Mouse (Mus musculus) olfactory bulb, adult 2 months (tissue): ENCODE measurements around the gene Gm9573. TPM values are rescaled to one million over a fixed set of nuclear protein-coding genes. Genes with fewer than 3 reads are reported as not detected.

Experiments
- H3K27ac ChIP-seq: fragments of 200-500 bp; 2 replicates; pipeline ENCODE4 v1.5.1; 2012; ENCODE audit warnings: low read depth, low read length; ENCODE audit not compliant: insufficient read depth
- H3K4me1 ChIP-seq: fragments of 200-500 bp; 2 replicates; pipeline ENCODE4 v1.6.1; 2012; ENCODE audit warnings: low read length; ENCODE audit not compliant: control insufficient read depth, insufficient read depth
- H3K4me3 ChIP-seq: fragments of 200-500 bp; 2 replicates; pipeline ENCODE4 v1.5.1; 2012; ENCODE audit warnings: mild to moderate bottlenecking, low read depth, low read length, moderate library complexity; ENCODE audit not compliant: insufficient read depth
- CTCF ChIP-seq: fragments of 200-500 bp; IDR thresholded peaks from 2 replicates; pipeline ENCODE4 v1.5.1; 2012; ENCODE audit warnings: low read depth, mild to moderate bottlenecking, low read length, moderate library complexity; ENCODE audit not compliant: insufficient read depth
- POLR2A ChIP-seq: fragments of 200-500 bp; IDR thresholded peaks from 2 replicates; pipeline ENCODE4 v1.6.1; 2012; ENCODE audit warnings: mild to moderate bottlenecking, low read depth, low read length, moderate library complexity; ENCODE audit not compliant: insufficient read depth
- WGBS: fragments of 180-500 bp; shearing (Covaris S2); methylation state at CpG from one replicate; pipeline ENCODE4 v1.1.7; 2018; 5-methylcytosine and 5-hydroxymethylcytosine counted together
- polyA plus RNA-seq: library from polyadenylated mRNA; stranded (reverse); fragments of >200 nt; gene quantifications from 2 replicates; pipeline ENCODE4 v1.2.4, GENCODE M21; 2012; ENCODE audit warnings: low replicate concordance; ENCODE audit not compliant: missing spikeins, insufficient read depth, insufficient read length

The Gm9573 gene
- polyA plus RNA-seq, 1 experiment = not detected

DNA sequence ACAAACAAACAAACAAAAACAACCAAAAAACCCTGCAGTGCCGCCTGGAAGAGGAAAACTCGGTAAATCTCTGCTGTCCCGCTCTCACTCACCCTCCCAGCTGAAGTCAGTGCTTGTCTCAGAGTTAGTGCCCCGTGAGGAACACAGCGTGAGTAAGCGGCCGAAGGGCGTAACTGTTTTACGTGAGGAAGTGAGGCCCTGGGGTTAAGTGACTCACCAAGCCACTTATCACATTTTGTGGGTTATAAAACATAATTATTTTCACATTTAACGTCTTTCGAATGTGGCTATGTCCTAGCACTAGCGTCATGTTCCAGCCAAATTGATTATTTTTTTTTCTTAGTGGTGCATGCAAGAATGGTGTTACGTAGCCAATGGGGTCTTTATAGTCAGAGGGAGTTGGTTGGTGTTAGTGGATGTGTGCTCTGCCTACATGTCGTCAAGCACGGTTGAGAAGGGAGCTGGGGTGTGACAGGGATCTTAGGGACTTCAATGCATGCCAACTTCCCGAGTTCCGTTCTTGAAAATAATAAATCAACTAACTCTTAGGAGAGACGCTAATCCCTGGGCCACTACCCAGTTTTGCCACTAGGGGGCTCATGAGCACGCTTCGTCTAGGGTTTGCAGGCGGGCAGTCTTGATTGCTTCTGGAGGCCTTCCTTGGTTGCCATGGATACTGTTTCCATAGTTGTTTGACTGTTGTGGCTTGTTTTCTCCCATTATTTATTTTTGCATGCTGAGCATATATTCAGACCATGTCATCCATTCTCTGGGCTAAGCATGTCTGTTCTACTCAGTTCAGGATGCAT, 35.8 kb downstream of the Gm9573 start:
- 47% methylated on average over 21 of the region's 21 CpGs for WGBS
- Histone ChIP-seq H3K4me3 (no peak overlapping the region), H3K4me1 (peaks cover 3% of the 10 kb centered on the region), H3K27ac (0 out of 2 replicates have a peak overlapping the region, but pooled peaks have one; percentile 9)
- no peak for TF ChIP-seq POLR2A
- TF ChIP-seq CTCF = peak; percentile 56; the same call in 1 of the 2 replicates

DNA sequence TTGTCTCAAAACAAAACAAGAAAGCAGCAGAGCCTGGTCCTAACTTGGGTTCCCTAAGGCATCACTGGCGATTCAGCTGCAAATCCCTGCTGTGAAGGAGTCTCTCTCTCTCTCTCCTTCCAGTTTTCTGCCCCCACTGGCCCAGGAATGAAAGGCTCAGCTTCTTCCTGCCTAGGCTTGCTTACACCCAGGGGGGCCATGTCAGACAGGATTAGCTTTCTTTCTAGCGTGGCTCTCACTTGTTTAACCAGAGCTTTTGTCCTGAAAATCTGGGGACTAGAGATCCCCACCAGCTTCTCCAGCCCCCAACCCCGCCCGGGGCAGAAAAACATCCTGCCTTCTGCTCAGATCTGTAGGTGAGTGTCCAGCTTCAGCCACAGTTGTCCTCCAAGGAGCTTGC, 38.0 kb downstream of the Gm9573 start:
- WGBS = 27% methylated on average over 4 of the region's 4 CpGs
- Histone ChIP-seq H3K4me3 (no peak overlapping the region), H3K27ac (no peak overlapping the region), H3K4me1 (peaks cover 5% of the 10 kb centered on the region)
- TF ChIP-seq CTCF (no peak), POLR2A (no peak)

DNA sequence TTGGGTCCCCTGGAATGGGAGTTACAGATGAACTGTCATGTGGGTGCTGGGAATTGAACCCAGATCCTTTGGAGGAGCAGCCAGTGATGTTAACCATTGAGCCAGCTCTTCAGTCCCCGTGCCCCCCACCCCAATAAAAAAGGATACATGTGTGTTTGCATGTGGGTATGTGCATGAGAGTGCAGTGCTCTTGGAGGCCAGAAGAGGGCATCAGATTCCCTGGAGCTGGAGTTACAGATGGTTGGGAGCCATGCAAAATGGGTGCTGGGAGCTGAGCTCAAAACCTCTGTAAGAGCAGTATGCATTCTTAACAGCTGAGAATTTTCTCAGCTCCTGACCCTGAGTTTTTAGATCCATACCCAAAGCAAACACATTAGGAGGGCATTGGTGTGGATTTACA, 39.1 kb downstream of the Gm9573 start:
- 85% methylated on average over 1 of the region's 1 CpGs for WGBS
- no peak overlapping the region for H3K4me3 ChIP-seq
- TF ChIP-seq CTCF = no peak
- TF ChIP-seq POLR2A = no peak

DNA sequence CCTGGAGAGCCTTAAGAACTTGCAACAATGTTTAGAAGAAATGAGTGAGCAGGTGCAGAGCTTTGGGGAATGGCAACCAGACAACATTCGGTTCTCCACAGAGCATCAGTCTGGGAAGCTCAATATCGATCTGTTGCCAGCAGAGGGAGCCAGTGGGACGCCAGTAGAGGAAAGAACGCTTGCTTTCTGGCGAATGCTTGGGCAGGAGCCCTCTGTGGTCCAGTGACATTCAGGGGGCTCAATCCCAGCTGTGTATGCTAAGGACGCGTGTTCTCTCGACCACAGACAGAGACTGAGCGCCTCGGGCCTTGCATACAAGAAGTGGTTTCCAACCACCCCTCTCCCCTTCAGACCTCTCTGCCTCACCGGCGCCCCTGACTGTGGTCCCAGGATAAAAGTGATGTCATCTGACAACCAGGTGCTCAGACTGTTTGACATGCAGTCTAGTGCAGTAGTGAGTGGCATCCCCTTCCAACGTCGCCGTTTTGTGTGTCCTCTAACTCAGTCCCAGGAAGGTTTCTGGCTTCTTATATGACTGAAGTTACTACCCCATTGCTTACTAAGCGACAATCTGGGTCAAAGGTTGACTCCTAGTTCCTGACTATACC, 42.0 kb downstream of the Gm9573 start:
- Histone ChIP-seq H3K4me1 (peaks cover 5% of the 10 kb centered on the region; the same call in 1 of the 2 replicates), H3K27ac (no peak overlapping the region), H3K4me3 (no peak overlapping the region)
- TF ChIP-seq CTCF = peak; percentile 67
- no peak for TF ChIP-seq POLR2A
- 12% methylated on average over 16 of the region's 16 CpGs for WGBS

More for the DNA sequence above, 39.1 kb downstream of the Gm9573 start:
- Histone ChIP-seq H3K4me1 (peaks cover 5% of the 10 kb centered on the region), H3K27ac (no peak overlapping the region)

DNA sequence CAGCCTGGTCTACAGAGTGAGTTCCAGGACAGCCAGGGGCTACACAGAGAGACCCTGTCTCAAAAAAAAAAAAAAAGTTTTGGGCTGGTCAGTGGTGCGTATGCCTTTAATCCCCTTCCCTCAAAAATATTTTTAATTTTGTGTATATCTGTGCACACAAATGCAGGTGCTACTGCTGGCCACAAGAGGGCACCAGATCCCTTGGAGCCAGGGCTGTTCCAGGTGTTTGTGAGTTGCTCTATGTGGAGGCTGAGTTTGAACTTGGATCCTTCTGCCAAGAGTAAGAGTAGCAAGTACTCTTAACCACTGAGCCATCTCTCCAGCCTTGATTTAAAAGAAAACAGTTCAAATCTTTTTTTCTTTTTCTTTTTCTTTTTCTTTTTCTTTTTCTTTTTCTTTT, 43.5 kb downstream of the Gm9573 start:
- Histone ChIP-seq H3K4me1 (peaks cover 2% of the 10 kb centered on the region; the same call in 1 of the 2 replicates), H3K4me3 (no peak overlapping the region), H3K27ac (no peak overlapping the region)
- no peak for TF ChIP-seq CTCF
- no peak for TF ChIP-seq POLR2A
- 100% methylated on average over 1 of the region's 1 CpGs for WGBS

DNA sequence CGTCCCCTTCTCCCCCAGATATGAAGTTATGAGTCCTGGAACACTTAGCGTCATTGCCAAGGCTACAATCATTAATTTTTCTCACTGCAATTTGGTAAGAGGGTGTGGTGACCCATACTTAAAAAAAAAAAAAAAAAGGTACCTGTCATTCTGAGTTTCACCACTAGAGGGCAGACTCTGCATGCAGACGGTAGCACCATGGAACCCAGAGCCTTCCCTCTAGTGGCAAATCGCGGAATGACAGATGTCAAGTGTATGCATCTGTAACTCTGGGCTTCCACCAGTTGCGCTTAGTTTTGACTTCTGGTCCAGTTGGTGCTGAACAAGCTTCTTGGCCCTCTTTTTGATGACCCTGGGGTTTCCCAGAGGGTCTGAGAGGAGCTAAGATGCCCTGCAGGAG, 48.2 kb downstream of the Gm9573 start:
- Histone ChIP-seq H3K4me1 (no peaks in the 10 kb centered on the region), H3K27ac (no peak overlapping the region), H3K4me3 (no peak overlapping the region)
- WGBS = 18% methylated on average over 6 of the region's 6 CpGs
- TF ChIP-seq POLR2A (no peak), CTCF (peak; percentile 72)

DNA sequence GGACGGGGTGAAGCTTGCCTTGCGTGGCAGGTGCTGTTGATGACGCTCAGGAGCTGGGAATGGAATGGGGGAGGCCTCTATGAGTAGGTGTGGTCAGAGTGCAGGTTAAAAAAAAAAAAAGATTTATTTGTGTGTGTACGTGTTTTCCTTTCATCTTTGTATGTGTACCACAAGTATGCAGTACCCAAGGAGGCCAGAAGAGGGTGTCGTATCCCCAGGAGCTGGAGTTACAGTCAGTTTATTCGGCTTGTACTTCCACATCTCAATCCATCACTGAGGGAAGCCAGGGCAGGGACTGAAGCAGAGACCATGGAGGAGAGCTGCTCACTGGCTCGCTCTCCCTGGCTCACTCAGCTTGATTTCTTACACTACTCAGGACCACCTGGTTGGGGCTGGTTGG, 55.0 kb downstream of the Gm9573 start:
- 99% methylated on average over 7 of the region's 7 CpGs for WGBS
- Histone ChIP-seq H3K27ac (no peak overlapping the region), H3K4me3 (no peak overlapping the region), H3K4me1 (peaks cover 12% of the 10 kb centered on the region)
- TF ChIP-seq POLR2A (no peak), CTCF (no peak)

DNA sequence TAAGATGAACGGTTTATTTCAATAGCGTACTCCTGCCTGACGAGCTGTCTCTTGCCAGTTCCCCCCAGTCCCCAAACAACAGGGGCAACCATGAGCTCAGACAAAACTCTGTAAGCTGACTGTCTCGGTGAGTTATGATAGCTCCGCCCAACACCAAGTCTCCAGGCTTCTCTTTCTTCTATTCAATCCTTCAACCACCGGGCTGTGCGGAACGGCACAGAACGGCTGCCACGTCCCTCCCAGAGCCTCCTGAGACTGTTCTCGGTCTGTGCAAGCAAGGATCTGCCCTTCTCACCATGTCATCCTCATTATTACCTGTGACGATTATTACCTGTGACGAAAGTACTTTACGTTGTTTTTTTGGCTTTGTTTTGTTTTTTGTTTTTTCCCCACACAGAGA, 55.6 kb downstream of the Gm9573 start:
- Histone ChIP-seq H3K27ac (no peak overlapping the region), H3K4me1 (peaks cover 12% of the 10 kb centered on the region), H3K4me3 (no peak overlapping the region)
- 85% methylated on average over 14 of the region's 14 CpGs for WGBS
- TF ChIP-seq CTCF (no peak), POLR2A (no peak)

DNA sequence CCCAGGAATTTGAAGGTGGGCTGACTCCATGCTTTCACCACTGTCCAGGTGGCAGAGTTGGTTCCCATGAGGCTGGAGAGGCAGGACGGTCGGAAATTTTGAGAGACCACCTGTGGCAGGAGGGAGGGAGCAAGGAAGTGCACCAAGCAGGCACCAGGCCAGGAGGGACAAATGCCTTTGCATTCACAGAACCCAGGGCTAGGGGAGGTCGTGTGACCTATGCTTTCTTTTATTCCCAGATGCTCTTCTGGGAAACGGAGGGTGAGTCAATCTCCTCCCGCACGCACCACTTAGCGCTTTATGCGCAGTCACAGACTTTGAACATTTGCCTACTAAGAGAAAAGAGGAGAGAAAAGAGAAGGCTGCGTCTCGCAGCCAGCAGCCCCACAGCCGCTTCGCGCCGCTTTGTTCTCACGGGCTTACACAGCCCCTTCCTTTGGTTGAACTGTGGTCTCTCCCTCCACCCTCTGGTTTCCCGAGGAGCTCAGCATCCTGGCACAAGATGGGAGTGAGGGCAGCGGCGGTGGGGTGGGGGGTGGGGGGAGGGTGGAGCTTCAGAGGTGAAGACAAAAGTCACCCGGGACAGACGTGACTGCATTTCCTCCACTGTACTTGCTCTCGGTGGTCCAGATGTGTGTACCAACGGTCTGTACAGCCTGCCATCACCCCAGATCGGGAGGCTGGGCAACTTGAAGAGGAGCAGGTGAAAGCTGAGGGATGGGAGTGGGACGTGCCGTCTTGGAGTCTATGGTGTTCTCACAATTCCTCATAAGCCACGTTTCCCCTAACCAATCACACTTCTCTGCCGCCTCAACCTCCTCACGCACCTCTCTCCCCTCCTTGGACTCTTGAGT, 57.1 kb downstream of the Gm9573 start:
- no peak for TF ChIP-seq POLR2A
- no peak for TF ChIP-seq CTCF
- H3K27ac ChIP-seq = no peak overlapping the region
- H3K4me1 ChIP-seq = peaks cover 12% of the 10 kb centered on the region
- H3K4me3 ChIP-seq = no peak overlapping the region
- 6% methylated on average over 28 of the region's 28 CpGs for WGBS

Other genes starting within 250 kb of the Gm9573 start
- not detected in 2 replicates for gene H2-Q4, start 247.0 kb downstream of the Gm9573 start, polyA plus RNA-seq
- not detected in 2 replicates for gene H2-Q6, start 201.8 kb downstream of the Gm9573 start, polyA plus RNA-seq
- gene H2-Q7, start 187.5 kb downstream of the Gm9573 start, polyA plus RNA-seq = not detected in 2 replicates
- not detected in 2 replicates for gene H2-Q10, start 156.5 kb downstream of the Gm9573 start, polyA plus RNA-seq
- gene Pou5f1, start 120.6 kb downstream of the Gm9573 start, polyA plus RNA-seq = not detected in 2 replicates
- gene Tcf19, start 109.8 kb downstream of the Gm9573 start, polyA plus RNA-seq = not detected in 2 replicates
- gene Cchcr1, start 109.5 kb downstream of the Gm9573 start, polyA plus RNA-seq = not detected in 2 replicates
- not detected in 2 replicates for gene Psors1c2, start 93.4 kb downstream of the Gm9573 start, polyA plus RNA-seq
- not detected in 2 replicates for gene Cdsn, start 74.5 kb downstream of the Gm9573 start, polyA plus RNA-seq
- gene 2300002M23Rik, start 59.2 kb downstream of the Gm9573 start, polyA plus RNA-seq = not detected in 2 replicates
- not detected in 2 replicates for gene Sfta2, start 25.1 kb downstream of the Gm9573 start, polyA plus RNA-seq
- gene Mucl3, start 17.1 kb upstream of the Gm9573 start, polyA plus RNA-seq = not detected in 2 replicates
- gene Vars2, start 41.0 kb upstream of the Gm9573 start, polyA plus RNA-seq = not detected in 2 replicates
- gene Gtf2h4, start 47.1 kb upstream of the Gm9573 start, polyA plus RNA-seq = not detected in 2 replicates
- gene Ddr1, start 78.0 kb upstream of the Gm9573 start, polyA plus RNA-seq = not detected in 2 replicates
- not detected in 2 replicates for gene Ier3, start 195.0 kb upstream of the Gm9573 start, polyA plus RNA-seq
- not detected in 2 replicates for gene Flot1, start 196.6 kb upstream of the Gm9573 start, polyA plus RNA-seq
- 228 and 580 TPM in 2 replicates for gene Tubb5, start 211.7 kb upstream of the Gm9573 start, polyA plus RNA-seq
- gene Mdc1, start 214.9 kb upstream of the Gm9573 start, polyA plus RNA-seq = 41.3 TPM in 1 of 2 replicates, not detected in the other
- gene Nrm, start 234.7 kb upstream of the Gm9573 start, polyA plus RNA-seq = not detected in 2 replicates
- gene Ppp1r18, start 239.0 kb upstream of the Gm9573 start, polyA plus RNA-seq = not detected in 2 replicates